Mouse (Mus musculus) gonadal fat pad, adult 2 months (tissue): ENCODE data around the gene Apln. TPM values are rescaled to one million over a fixed set of nuclear protein-coding genes. Genes with fewer than 3 reads are reported as not detected.

Experiments used
- DNase-seq: peaks from one replicate; pipeline ENCODE4 v3.0.0-alpha.2; 2012; ENCODE audit warnings: low read depth
- polyA plus RNA-seq: library from polyadenylated mRNA; depleted of rRNA; stranded (reverse); fragments of >200 nt; gene quantifications from 2 replicates; pipeline ENCODE4 v1.2.3, GENCODE M21; 2012; rRNA removed

Gene Apln
- 3.3 and 6.6 TPM in 2 replicates for polyA plus RNA-seq

DNA sequence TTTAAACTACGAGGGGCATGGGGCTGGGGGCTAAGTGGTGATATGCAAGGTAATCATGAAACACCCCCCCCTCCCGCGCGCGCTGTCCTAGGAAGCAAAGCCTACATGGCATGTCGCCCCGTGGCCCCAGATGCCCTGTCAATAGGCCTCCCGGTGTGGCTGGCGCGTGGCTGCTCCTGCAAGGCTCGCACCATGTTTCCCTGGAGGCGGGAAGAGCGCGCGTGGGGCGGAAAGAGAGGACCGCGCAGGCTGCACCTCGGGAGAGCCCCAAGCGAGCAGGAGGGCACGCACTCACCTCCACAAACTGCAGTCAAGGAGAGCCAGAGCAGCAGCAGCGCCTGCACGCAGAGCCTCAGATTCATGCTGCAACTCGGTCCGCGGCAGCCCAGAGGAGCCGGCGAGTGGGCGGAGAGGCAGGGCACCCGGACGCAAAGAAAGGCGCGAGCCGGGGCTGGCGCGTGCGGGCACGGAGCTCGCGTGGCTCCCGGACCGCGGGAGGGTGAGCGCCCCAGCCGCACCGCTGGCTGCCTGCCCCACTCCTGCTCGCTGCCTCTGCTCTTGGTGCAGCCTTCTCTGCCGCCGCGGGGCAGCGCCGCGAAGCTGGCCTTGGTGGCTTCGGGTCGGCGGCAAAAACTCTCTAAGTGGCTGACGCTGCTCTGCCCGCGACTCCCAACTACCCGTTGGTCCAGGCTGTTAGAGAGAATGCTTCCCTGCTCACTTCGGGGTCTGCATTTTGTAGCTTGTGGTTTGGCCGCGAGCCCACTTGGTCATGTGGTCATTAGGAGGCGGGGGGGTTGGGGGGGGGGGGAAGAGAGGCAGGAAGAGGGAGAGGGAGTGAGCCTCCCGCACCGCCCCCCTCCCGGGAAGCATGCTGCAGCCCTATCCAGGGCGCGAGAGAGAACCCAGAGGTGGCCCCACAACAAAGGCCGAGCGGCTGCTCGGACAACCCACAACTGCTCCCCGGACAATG, at the start of gene Apln:
TSS of gene Apln (minus strand) at position 710 of the 970 bp plus-strand sequence.
- no peak for DNase-seq

DNA sequence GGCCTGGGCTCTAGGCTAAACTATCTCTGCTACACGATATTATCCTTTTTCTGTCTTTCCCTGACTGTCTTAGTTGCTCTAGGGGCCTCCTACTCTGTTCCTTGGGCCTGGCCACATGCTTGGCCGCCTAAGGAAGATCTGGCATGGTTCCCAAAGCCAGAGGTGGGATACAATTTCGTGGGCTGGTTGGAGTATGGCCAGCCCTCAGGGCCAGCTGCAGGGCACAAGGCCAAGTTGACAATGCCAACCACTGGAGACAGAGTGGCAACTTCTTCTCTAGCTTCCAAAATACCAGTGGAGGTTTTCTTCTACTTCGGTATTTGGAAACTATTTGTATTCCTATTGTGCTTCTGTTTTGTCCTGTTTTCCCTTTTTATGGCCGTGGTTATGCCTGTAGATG, 47.7 kb upstream of the Apln start:
- no peak for DNase-seq

DNA sequence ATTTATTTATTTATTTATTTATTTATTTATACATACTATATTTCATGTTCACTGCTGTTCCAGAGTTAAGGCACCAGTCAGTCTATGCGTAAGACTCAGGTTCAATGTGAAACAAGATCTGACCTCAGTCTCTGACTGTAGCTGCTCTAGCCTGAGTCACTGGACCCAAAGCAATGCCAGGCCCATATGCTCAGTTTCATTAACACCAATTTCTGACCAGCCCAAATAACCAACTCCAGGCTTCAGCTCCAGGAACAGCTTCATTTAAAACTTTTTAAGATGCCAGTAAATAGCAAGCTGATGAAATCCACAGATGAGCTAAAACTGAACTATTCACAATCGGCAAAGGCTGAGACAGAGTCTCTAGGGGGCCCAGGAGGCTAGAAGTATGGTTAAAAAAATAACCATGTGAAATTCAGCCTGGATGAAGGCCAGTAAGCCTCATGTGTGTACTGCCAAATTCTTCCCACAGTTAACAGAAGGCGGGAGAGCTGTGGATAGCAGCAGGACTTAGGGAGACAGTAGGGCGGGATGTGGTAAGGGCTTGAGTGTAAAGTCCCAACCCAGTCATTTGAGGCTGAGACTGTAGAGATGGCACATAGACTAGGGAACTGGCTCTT, 42.3 kb upstream of the Apln start:
- DNase-seq, result no peak

DNA sequence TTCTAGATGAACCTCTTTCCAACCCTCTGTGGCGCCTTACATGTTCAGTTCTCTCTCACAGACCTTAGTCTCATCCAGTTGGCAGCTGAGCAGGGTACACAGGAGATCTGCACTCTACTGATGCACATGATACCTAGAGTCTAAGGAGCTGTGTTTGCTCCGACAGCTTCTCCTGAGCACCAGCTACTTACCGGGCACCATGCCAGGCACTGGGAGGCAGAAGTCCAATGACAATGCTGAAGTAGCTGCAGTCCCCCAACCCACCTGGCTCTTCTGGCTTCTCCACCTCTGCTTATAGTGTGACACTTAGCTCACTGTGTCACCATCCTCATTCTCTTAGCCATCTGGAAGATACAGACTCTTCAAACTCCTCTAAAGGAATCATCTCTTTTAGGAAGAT, 40.0 kb upstream of the Apln start:
- DNase-seq, result no peak

DNA sequence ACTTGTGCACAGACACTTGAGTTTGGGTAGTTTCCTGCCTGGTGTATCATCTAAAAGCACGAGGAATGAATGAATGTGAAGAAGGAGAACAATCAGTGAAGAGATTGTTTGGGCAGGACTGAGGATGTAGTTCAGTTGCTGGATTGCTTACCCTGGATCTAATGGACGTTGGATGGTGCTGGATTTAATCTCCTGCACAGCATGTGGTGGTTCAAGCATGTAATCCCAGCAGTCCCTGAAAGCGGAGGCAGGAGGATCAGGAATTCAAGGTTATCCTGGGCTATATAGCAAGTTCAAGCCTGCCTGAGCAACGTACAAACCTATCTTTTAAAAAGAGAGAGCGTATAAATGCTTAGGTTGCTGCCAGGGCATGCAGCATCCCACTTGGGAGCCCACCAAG, 37.7 kb upstream of the Apln start:
- DNase-seq, result no peak

DNA sequence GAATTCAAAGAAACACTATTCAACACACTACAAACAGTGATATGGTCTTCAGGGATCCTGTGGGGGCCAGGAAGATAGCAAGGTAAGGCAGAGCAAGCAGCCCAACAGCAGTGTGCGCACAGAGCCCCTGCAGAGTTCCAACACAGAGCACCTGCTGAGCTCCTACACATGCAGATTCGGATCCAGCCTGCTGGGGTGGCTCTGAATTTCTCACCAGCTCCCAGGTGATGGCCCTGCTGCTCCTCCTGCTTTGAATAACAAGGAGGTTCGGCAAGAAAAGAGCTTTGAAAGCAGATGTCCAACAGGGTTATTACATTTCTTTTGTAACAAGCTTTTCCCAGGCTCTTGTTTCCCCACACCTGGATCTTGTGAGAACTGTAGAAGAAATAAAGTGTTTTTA, 37.3 kb upstream of the Apln start:
- no peak for DNase-seq

DNA sequence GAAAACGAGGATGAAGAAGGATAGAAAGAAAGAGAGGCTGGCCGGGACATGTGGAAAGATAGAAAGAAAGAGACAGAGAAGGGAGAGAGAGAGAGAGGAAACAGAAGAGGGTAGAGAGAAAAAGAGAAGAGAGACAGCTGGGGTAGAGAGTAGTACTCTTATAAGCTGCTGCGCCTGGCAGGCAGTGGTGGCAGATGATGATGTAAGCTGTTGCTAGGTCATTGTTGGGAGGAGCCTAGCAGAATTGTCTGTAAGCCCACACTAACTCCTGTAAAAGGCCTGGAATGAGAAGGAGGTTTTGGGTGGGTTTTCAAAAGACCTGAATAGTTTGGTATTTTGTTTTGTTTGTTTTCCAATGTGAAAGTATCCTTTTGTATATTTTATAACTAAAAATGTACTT, 32.2 kb upstream of the Apln start:
- DNase-seq, result no peak

- no peak for DNase-seq
Observed at GRCm38 (mm10) chrX:48064166-48064853, 29.7 kb upstream of the Apln start.

DNA sequence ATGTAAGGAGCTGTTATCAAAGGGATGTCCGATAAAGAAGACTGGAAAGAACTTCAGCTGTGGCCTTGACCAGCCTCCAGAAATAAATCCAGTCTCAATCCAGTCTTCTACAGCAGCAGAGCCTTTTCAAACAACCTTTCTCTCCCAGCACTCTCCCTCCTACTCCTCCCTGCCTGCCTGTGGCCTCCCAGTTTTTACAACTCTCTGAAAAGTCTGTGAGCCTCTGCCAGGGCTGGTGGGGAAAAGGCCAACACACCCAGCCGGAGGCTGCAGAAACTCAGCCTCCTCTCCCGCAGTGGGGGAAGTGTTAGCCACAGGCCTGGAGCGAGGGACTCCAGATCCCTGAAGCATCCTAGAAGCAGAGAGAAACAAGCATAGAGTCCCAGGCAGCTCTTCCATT, 27.8 kb upstream of the Apln start:
- DNase-seq, result no peak

GRCm38 (mm10) chrX:48054186-48055015, 19.7 kb upstream of the Apln start:
- DNase-seq, result no peak

DNA sequence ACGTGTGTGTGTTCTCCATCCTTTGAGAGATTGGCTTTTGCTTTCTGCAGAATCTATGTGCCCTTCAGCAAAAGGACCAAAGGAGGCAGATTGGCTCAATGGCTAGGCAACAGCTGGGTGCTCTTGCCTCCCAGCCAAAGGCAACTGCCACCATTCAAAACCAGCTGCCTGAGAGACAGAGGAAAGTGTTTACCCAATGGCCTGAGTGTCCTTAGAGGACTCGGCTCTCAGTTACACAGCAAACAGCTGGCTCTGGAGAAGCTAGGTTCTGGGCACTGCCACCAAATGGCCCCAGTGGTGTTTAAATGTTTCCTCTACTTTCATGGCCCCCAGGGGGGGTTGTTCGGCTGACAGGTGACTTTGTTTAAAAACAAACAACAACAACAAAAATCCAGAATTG, 19.1 kb upstream of the Apln start:
- DNase-seq, result no peak

GRCm38 (mm10) chrX:48046315-48046714, 11.7 kb upstream of the Apln start:
- DNase-seq, result no peak

- no peak for DNase-seq
Observed at GRCm38 (mm10) chrX:48044261-48044660, 9.6 kb upstream of the Apln start.

GRCm38 (mm10) chrX:48042748-48043147, 8.1 kb upstream of the Apln start:
- no peak for DNase-seq

GRCm38 (mm10) chrX:48040379-48040778, 5.7 kb upstream of the Apln start:
- no peak for DNase-seq

DNA sequence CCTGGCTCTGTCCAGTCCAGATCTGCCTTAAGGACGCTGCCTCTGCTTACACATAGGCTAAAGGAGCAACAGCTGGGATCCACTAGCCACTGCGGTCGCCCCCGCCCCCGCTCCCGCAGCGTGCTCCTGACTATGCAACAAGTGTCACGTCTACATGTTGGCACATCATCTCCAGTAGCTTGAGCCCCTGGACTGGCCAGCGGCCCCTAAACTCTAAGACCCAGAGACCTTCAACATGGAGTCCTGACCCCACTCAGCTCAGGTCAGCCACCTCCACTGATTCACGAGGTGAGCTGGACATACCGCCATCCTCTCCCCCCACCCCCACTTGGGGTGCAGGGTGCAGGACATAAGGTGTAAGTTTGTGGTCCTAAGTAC, 898 bp downstream of the Apln start:
- no peak for DNase-seq

DNA sequence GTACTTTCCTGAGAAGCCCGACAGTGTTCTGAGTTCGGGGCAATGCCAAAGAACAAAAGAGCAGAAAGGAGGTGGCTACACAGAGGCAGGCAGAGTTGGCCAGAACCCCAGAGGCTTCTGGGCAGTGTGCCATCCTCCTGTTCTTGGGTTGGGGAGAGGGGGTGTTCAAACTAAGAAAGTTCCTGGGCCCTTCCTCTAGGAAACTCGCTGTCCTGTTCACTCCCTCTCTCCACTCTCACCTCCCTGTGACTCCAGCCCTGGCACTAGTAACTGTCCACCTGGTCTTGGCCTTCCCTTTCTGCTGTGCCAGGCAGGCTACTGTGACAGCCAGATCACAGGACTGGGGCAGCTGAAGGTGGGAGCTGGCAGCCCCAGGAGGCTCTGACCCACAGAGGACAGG, 1.6 kb downstream of the Apln start:
- DNase-seq, result no peak

DNA sequence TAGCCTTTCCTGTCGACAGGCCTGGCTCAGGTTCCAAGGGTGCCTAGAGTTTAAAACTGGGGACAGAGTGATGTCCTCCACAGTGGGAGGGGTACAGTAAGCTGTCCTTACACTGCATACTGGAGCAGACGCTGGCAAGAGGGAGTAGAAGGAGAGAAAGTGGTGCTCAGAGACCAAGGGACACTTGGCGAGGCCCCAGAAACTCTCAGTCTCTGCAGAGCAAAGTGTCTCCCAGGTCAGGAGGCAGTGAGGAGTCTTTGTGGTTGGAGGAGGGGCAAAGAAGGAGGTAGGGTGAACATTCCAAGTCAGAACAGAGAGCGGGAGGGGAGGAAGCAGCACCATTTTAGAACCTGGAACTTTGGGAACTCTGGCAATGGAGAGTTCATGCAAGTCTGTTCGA, 2.8 kb downstream of the Apln start:
- DNase-seq, result no peak

- DNase-seq, result no peak
Observed at GRCm38 (mm10) chrX:48030593-48030992, 4.1 kb downstream of the Apln start.

DNA sequence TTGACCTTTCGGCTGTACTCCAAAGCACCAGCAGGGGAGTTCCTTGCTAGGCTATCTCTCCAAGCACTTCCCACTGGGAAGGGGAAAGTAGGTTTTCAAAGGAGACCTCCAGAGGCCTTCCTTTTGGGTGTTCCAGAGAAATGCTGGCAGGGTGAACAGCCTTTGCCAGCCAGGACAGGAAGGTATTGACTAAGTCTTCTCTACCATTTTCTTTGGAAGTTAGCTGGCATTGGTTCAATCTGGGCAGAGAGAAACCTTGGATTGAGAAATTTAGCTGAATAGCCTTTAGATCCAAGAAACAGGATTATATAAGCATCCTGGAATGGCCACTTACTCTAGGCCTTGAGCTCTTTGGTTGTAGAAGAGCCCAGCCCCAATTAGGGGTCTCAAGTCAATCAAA, 11.8 kb downstream of the Apln start:
- DNase-seq, result peak; percentile 30

- DNase-seq, result no peak
Observed at GRCm38 (mm10) chrX:48019940-48020339, 14.7 kb downstream of the Apln start.

- no peak for DNase-seq
Observed at GRCm38 (mm10) chrX:48019359-48019758, 15.3 kb downstream of the Apln start.
